Mouse (Mus musculus): ENCODE results near the gene Vmn2r34.
"Not testable (repeated sequence)": the region's sequence is repeated elsewhere in the genome, so short reads cannot be mapped to it uniquely, and the experiment has no call there.

Vmn2r34 gene

DNA sequence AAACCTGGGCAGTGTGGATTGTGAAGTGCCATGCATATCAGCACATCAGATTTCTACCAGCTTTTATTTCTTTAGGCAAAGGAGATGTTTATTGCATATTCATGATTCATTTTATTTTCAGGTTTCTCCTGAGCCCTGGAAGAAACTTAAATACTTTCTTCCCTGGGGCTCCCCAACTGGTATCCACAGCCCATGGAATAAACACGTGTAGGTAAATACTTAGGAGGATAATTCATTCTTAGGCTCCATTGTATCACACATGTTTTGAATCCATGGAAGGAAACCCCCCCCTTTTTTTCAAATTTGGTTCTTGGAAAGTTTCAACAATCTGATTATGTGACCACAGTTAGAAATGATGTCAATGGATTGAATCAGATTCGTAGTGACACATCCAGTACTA, at the start of gene Vmn2r34:
Vmn2r34 (minus strand) TSS at position 101 of the 400 bp plus-strand sequence.
- not testable (repeated sequence) for DNase-seq (ENCODE audit: low spot score in 2 of 2)

DNA sequence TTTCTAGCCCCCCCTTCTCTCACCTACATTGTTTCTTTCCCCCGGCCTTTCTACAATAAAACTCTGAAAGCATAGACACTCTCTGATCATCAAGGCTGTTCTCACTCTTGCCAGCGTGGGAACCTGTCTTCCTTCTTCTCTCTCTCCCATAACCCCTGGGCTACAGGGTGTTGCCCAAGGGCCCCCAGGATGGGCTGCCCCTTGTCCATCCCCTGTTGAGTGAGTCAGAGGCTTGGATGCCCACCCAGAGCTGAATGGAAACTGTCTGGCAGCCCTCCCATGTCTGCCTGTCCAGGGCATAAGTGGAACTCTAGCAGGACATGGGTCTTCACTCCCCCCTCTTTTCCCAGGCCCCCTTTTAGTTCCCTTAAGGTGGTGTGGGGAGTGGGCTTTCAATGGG, 15.3 kb downstream of the Vmn2r34 start:
- DNase-seq (ENCODE audit: low spot score in 2 of 2), result not testable (repeated sequence)
